Mouse (Mus musculus) neural tube, embryonic 10.5 days (tissue): Measurements from ENCODE around the gene Porcn.

Experiments
- DNase-seq: peaks from one replicate; pipeline ENCODE4 v3.0.0-alpha.2; 2017; ENCODE audit warnings: low spot score; ENCODE audit errors: extremely low spot score

Gene Porcn

DNA sequence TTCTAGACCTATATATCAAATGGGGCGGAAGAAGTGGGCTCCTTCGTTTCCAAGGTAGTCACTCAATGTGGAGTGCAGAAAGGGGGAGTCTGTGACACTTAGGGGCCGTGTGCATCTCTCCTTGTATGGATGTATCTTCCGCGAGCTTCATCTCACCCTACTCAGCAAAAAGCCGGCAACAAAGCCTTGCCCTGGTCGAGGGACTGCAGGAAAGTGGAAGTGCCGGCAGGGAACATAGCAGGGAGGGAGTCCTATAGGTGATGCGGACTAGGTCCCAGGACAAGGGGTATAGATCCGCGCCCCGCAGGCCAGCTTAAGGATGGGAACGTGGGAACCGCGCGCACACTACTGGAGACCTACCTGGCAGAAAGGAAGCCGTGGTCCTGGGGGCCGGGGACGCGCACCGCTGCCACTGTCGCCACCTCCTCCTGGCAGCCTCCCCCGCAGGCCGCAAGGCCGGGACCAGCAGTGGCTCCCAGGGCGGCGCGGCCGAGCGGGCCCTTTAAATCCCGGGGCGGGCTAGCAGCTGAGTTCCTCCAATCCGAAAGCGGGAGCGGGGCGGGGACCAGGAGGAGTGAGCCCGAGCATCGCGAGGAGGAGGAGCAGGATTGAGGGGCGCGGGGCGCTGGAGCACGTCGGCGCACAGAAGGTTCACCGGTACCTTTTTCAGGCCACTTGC, at the start of gene Porcn:
Porcn (minus strand) TSS at position 511 of the 679 bp plus-strand sequence.
- DNase-seq = peak; percentile 76

GRCm38 (mm10) chrX:8255807-8256206, 49.5 kb upstream of the Porcn start:
- no peak for DNase-seq

GRCm38 (mm10) chrX:8253711-8254110, 47.4 kb upstream of the Porcn start:
- DNase-seq = no peak

DNA sequence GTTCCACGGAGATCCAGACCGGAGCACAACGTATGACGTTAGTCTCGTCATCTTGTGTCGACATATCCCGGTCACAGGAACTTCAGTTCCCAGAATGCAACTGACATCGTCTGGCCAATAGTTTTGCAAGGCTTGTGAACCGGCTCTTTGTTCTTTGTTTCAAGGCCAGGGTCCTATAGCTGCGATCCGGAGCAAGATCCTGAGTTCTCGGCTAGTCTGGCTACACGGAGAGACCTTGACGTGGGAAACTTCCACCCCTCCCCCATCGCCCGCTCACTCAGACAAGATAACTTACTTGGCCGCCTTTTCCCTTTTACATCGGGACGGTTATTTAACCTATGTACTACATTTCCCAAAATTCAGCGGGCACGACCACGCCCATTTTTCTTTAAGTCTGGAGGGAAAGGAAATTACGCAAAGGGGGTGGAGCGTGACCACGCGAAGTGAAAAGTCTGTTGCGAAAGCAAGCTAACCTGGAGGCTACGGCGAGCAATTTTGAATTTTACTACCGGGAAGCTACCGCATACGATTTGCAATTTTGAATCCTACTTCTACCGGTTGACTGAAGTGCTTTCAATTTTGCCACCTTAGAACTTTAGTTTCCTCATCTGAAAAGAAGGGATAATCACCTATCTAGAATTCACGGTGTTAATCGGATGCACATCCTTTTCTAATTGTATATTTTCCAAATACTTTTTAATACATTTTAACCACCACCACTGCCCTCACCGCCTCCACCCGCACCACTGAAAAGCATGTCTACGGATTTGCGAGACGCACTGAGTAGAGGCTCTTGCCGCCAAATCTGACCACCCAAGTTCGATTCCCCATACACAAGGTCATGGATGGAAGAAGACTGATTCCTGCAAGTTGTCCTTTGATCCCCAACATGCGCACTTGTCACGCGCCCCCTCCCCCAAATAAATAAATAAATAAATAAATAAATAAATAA, 46.3 kb upstream of the Porcn start, which contains the start of gene Ftsj1:
Ftsj1 (minus strand) TSS at position 73 of the 952 bp plus-strand sequence.
- DNase-seq = peak; percentile 76

DNA sequence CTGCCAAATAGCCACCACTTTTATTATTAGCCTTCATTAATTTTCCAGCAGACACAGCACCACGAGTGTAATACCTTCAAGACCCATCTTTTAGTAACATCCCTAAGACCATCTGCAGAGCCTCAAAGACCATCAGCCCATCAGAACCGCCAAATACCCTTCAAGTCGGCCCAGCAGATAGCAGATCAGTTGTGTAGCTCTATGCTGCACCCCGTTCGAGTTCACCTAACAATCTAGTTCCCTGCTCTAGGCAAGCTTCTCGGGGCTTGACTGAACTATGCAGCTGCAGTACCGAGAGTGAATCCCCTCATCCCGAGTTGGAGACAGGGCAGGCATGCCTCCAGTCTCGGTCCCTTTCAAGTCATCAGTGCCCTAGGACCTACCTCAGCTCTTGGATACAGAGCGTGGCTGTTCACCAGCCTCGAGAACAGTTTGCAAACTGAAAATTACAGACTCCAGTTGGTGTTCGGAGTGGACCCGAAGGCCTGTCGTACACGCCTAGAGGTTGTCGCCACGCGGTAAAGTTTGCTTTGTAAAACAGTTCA, 45.5 kb upstream of the Porcn start:
- no peak for DNase-seq

DNA sequence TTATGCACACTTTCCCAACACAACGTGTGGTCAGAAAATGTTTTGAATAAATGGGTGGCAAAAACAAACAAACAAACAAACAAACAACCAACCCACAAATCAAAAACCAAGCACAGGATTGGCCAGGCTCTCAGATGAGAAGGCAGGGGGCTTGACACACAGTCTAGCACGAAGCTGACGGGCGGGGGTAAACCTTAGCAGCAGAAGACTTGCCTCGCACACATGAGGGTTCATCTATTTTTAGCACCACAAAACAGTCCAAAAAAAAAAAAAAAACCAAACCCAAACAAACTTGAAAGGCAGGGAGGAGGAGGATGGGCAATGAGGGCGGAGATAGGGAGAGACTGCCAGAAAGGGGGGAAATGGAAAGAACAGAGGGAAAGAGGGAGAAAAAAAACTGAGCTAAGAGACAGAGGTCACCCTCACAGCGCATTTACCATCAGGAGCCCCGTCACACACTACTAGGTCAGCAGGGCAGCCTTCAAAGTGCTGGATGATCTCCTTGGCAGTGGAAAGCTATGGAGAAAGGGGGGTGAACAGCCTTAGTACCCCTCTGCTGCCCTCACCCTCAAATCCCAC, 42.3 kb upstream of the Porcn start:
- no peak for DNase-seq

- no peak for DNase-seq
These were observed 41.4 kb upstream of the Porcn start for GRCm38 (mm10) chrX:8247680-8248079.

GRCm38 (mm10) chrX:8238804-8239395, 32.6 kb upstream of the Porcn start:
- no peak for DNase-seq

GRCm38 (mm10) chrX:8236704-8237103, 30.4 kb upstream of the Porcn start:
- no peak for DNase-seq

GRCm38 (mm10) chrX:8233602-8234001, 27.3 kb upstream of the Porcn start:
- DNase-seq = no peak

DNA sequence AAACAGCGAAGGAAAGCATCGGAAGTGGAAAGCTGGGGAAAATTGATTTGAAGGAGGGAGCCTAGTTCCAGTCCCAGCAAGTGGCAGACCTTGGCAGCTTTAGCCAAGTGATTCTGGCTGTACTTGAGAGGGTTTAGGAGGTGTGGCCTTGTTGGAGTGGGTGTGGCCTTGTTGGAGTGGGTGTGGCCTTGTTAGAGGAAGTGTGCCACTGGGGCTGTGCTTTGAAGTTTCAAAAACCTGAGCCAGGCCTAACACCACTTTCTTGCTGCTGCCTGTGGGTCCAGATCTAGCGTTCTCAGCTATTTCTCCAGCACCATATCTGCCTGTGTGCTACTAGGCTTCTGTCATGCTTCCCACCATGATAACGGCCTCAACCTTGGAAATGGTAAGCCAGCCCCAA, 23.9 kb upstream of the Porcn start:
- no peak for DNase-seq

DNA sequence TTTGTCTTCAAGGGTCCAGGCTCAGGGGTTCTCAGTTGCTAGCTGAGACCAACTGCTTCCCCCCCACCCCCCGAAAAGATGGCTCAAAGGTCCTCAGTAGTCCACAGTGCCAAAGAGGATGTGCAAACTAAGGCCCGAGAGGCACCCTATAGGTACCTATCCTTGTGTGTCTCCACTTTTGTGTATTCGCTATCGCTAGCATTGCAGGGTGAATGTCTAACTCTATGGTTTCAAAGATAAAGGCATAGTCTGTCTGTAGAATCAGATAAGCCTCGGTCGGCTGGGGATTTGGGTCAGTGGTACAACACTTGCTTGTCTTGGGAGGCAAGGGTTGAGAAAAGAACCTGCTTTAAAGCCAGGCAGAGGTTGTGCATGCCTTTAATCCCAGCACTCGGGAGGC, 17.1 kb upstream of the Porcn start:
- DNase-seq = no peak

DNA sequence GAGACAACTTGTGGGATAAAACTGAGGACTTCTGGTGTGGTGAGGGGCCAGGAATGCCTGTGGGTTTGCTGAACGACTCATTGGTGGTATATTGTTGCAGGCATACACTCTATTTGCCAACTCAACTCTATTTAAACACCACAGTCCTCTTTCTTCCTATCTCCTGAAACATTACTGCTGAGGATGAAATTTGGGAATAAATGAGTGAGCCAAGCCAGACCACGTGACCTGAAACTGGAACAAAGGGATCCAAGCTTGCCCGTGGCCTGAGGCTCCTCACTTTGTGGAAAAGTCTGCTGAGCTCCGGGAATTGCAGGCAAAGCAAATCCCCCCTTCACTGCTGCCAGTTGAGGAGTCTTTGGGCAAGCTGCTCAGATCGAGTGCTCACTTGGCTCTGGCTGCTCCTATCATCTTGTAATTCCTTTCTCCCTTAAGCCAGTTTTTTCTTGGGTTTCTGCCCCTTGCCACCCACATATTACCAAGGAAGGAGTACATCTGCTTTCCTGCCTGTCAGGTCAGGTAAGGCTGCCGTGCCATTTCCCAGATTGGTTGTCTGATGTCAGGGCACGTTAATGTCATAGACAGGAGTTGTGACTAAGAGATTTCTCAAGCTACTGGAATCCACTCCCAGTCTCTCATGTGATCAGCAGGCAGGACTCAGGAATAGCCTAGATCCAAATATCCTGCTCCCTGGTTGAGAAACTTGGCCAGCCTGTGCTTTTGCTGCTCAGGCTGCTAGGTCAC, 16.5 kb upstream of the Porcn start:
- DNase-seq = no peak

- DNase-seq = no peak
These were observed 16.0 kb upstream of the Porcn start for GRCm38 (mm10) chrX:8222296-8222677.

DNA sequence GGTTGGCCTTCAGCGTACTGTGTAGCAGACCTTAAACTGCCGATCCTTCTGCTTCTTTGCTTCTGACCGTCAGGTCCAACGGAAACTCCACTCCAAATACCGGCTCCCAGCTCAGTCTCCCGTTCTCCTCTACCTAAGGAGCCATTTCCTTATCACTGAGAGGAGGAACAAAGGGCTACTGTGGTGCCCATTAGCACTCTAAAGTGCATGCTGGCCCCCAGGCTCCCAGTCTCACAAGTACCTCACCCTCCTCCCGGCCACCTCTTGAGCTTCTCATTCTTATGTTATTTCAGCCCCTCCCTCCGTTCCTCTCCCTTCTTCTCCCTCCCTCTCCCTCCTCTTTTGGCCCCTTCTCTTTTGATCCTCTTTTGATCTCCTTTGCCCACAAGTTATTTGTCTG, 13.3 kb upstream of the Porcn start:
- no peak for DNase-seq

GRCm38 (mm10) chrX:8218114-8218513, 11.8 kb upstream of the Porcn start:
- DNase-seq = no peak

DNA sequence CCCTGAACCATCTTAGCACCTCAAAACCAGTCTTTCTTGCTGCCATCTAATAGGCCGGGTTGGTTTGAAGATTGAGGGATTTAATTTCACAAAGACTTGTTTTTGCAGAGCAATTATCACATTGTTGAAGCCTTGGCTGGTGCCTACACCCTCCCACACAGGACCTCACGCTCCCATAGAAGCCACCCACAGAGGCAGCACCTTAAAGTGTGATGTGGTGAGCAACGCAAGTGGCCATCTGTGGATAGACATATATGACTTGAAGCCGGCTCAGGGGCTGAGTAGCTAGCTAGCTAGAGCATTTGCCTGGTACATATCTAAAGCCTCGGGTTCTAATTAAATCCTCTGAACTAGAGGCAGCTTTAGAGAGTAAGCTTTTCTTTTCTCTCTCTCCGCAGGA, 11.1 kb upstream of the Porcn start:
- DNase-seq = no peak

- DNase-seq = no peak
These were observed 5.3 kb upstream of the Porcn start for GRCm38 (mm10) chrX:8211490-8212207.

DNA sequence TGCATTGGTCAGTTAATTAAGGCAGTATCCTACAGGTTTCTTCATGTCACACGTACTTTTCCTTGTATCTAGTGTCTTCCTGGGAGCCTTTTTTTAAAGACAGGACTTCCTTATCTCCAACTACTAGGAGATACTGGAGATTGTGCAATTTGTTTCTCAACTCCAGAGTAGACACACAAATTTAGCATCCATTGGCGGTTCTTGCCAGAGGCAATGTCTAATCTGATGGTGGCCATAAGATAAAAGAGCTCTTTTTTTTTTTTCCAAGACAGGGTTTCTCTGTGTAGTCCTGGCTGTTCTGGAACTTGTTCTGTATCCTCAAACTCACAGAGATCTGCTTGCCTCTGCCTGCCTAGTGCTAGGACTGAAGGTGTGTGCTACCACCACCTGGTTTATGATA, 3.4 kb upstream of the Porcn start:
- no peak for DNase-seq

- no peak for DNase-seq
These were observed 899 bp upstream of the Porcn start for GRCm38 (mm10) chrX:8207224-8207623.
